Mouse (Mus musculus) midbrain, embryonic 11.5 days (tissue): ENCODE results near the gene Tceal1. TPM values are rescaled to one million over a fixed set of nuclear protein-coding genes. Genes with fewer than 3 reads are reported as not detected.
A peak's percentile ranks its signal among the peaks of the same experiment; 100 is the strongest.
"Not testable (repeated sequence)": the region's sequence is repeated elsewhere in the genome, so short reads cannot be mapped to it uniquely, and the experiment has no call there.

Experiments used
- ATAC-seq: fragments of 200-750 bp; cut with Nextera tagmentation; 2 replicates; pipeline ENCODE4 v1.8.0; 2017; ENCODE audit warnings: moderate TSS enrichment, moderate library complexity; ENCODE audit not compliant: low FRiP score
- DNase-seq: peaks from one replicate; pipeline ENCODE4 v3.0.0; 2015; ENCODE audit warnings: low spot score; ENCODE audit errors: missing footprints
- H3K27ac ChIP-seq: fragments of 300-500 bp; sonication (generic); 2 replicates; pipeline ENCODE4 v1.5.1; 2014; ENCODE audit warnings: low read depth, low read length
- H3K27me3 ChIP-seq: fragments of 300-500 bp; sonication (generic); 2 replicates; pipeline ENCODE4 v1.6.1; 2014; ENCODE audit warnings: mild to moderate bottlenecking, low read length, moderate library complexity, mixed read lengths; ENCODE audit not compliant: control insufficient read depth, insufficient read depth
- H3K36me3 ChIP-seq: fragments of 300-500 bp; sonication (generic); 2 replicates; pipeline ENCODE4 v1.6.1; 2014; ENCODE audit warnings: mild to moderate bottlenecking, low read length, moderate library complexity, mixed read lengths; ENCODE audit not compliant: control insufficient read depth, insufficient read depth
- H3K4me1 ChIP-seq: fragments of 300-500 bp; sonication (generic); 2 replicates; pipeline ENCODE4 v1.6.1; 2014; ENCODE audit warnings: low read length; ENCODE audit not compliant: control insufficient read depth, insufficient read depth
- H3K4me2 ChIP-seq: fragments of 300-500 bp; sonication (generic); 2 replicates; pipeline ENCODE4 v1.6.1; 2014; ENCODE audit warnings: mild to moderate bottlenecking, moderate library complexity
- H3K4me3 ChIP-seq: fragments of 300-500 bp; sonication (generic); 2 replicates; pipeline ENCODE4 v1.5.1; 2014; ENCODE audit warnings: low read depth, low read length
- H3K9ac ChIP-seq: fragments of 300-500 bp; sonication (generic); 2 replicates; pipeline ENCODE4 v1.6.1; 2014; ENCODE audit warnings: low read length
- H3K9me3 ChIP-seq: fragments of 300-500 bp; sonication (generic); 2 replicates; pipeline ENCODE4 v1.6.1; 2016; ENCODE audit warnings: low read length; ENCODE audit not compliant: control insufficient read depth
- WGBS: fragments of 180-500 bp; shearing (Covaris S2); extraction: QIAGEN DNeasy Blood & Tissue Kit; methylation state at CpG from one replicate; pipeline ENCODE4 v1.1.7; 2014; 5-methylcytosine and 5-hydroxymethylcytosine counted together
- polyA plus RNA-seq: library from polyadenylated mRNA; unstranded; fragments of >200 nt; fragmentation: Nextera tagmentation; extraction: Ambion mirVana; gene quantifications from 2 replicates; pipeline ENCODE4 v1.2.1, GENCODE M21; 2014

The Tceal1 gene
- polyA plus RNA-seq: 11.4 and 14.5 TPM in 2 replicates

DNA sequence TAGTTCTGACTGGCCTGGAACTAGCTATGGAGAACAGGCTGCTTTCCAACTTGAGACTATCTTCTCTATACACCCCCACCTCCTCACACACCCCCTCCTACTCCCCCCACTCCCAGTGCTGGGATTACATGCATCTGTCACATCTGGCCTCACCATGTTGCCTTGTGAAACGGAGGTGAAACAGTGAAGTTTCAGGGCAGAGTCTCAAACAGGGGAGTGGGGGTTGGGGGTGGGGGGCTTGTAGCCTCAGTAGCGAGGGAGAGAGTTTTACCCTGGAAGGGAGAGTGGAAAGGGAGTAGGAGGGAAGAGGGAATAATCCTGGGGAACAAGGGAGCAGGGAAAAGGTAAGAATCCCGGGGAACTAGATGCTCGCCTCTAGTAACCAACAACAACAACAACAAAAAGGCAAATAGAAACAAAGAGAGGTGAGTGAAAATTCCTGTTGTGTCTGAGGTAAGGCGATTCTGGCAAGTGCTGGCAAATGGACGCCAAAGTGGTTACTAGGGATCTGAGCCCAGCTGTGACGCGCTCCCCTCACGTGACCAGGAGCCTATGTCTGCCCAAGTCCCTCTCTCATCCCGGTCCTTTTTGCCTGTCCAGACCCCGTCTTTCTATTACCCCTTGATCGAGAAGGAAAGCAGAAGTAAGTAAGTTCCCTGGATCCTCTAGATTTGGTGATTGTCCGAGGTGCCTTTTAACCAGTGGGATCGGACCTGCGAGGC, at the start of gene Tceal1:
TSS of gene Tceal1 (plus strand) at position 537 of the 722 bp plus-strand sequence.
- DNase-seq (no peak), ATAC-seq (peak; percentile 92)
- no peaks in the 10 kb centered on the region for H3K36me3 ChIP-seq
- H3K9me3 ChIP-seq: no peaks in the 10 kb centered on the region
- H3K27me3 ChIP-seq: no peaks in the 10 kb centered on the region; the same call in 1 of the 2 replicates
- H3K9ac ChIP-seq: peak within 1 kb of the TSS; percentile 71
- no peaks in the 10 kb centered on the region for H3K4me1 ChIP-seq
- peak within 1 kb of the TSS; percentile 49 for H3K4me3 ChIP-seq
- peak within 1 kb of the TSS; percentile 53 for H3K4me2 ChIP-seq
- H3K27ac ChIP-seq: peak within 1 kb of the TSS; percentile 71
- 17% methylated on average over 15 of the region's 15 CpGs for WGBS

DNA sequence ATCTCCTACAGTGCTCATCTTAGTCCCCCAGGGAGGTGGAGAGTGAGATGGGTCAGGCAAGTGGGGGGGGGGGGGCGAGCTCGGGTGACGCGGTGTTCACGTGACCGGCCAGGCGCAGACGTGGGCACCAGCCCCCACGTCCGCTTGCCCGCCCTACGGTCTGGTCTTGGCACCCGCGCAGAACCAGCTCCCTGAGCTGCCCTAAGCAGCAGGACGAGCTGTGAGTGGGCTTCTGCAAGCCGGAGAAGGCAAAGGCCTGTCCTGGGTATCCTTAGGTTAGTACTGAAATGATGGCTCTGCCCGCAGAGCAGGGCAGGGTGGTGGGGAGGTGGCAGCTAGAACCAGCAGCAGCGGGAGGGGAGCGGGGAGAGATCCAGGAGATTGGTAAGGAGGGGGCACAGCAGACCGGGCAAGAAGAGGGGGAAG, 41.5 kb upstream of the Tceal1 start:
- no peaks in the 10 kb centered on the region; the same call in 1 of the 2 replicates for H3K27me3 ChIP-seq
- H3K9ac ChIP-seq: peak overlapping the region; percentile 60
- no peak overlapping the region for H3K27ac ChIP-seq
- ATAC-seq (peak; percentile 86), DNase-seq (no peak)
- 22% methylated on average over 19 of the region's 20 CpGs for WGBS
- no peaks in the 10 kb centered on the region for H3K36me3 ChIP-seq
- peak overlapping the region; percentile 45 for H3K4me3 ChIP-seq
- H3K9me3 ChIP-seq: no peaks in the 10 kb centered on the region
- peak overlapping the region; percentile 69 for H3K4me2 ChIP-seq
- no peaks in the 10 kb centered on the region for H3K4me1 ChIP-seq

DNA sequence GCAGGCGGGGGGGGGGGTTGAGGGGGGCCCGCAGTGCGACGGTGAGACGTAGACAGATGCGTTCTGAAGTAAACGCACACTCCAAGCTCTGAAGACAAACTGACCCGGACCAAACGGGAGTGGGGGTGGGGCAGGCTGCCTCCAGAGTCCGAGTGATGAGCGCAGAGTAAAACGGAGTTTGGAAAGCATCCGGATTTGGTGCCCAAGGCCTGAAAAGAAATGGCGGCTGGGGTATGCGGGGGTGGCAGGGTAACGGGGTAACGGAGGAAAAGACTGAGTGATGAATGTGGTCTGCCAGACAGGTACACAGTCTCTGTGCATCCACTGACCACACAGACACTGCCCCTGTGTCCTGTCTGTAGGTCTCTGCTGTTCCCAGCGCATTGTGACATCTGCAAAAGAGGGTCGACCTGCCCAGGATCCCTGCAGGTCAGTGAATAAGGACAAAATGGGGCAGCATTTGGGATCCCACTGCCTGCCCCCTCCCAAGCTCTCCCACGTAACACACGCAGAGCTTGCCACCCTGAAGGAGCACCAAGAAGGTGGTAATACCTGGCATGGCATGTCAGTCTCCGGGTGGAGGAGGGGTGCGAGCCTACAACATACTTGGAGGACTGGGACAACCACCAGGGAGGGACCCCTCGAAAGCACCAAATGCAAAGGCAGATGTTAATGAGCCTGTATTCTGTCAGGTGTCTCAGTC, 40.9 kb upstream of the Tceal1 start:
- H3K4me3 ChIP-seq: peak overlapping the region; percentile 45
- not testable (repeated sequence) for H3K4me1 ChIP-seq, H3K36me3 ChIP-seq, H3K9me3 ChIP-seq, H3K27me3 ChIP-seq, H3K27ac ChIP-seq
- H3K4me2 ChIP-seq: peak overlapping the region; percentile 69
- ATAC-seq (peak; percentile 75), DNase-seq (peak; percentile 92)
- WGBS: 19% methylated on average over 20 of the region's 24 CpGs
- H3K9ac ChIP-seq: peak overlapping the region; percentile 60

DNA sequence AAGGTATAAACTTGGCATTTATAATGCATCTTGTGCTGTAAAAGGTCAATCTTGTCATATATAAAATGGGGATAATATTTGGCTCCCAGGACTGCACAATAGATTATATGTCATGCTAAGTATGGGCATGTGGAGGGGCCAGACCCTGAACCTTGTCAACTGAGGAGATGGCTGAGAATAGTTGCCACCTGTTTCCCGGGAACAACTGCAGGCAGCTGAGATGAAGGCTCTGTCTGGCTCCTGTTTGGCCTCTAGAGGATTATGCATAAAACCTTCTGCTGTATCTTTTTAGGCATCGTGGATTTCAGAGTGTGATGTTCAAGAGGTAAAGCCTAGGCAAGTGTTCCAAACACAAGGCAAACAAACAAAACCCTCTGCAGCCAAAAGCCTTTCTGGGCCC, 39.0 kb upstream of the Tceal1 start:
- H3K4me2 ChIP-seq: no peak overlapping the region
- no peak for ATAC-seq
- DNase-seq: no peak
- no peaks in the 10 kb centered on the region; the same call in 1 of the 2 replicates for H3K27me3 ChIP-seq
- no peak overlapping the region for H3K4me3 ChIP-seq
- no peaks in the 10 kb centered on the region for H3K36me3 ChIP-seq
- no peak overlapping the region for H3K27ac ChIP-seq
- H3K9ac ChIP-seq: no peak overlapping the region
- 59% methylated on average over 2 of the region's 2 CpGs for WGBS
- H3K9me3 ChIP-seq: no peaks in the 10 kb centered on the region
- H3K4me1 ChIP-seq: no peaks in the 10 kb centered on the region

DNA sequence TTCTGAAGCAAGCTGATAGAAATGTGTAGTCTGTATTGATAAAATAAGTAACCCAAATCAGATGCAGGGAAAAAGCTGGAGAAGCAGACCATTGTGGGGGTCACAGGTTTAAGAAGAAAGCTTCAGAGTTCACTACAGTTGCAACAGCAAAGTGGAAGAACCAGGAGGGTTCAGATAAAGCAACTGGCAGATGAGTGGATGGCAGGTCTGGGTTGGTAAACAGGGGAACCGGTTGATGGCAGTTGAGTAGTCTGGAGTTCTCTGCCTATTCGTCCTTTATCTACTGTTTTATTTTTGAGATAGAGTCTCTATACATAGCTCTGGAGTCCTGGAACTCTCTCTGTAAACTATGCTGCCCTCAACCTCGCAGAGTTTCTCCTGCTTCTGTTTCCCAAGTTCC, 26.8 kb upstream of the Tceal1 start:
- Histone ChIP-seq H3K4me2 (no peak overlapping the region), H3K4me3 (no peak overlapping the region), H3K9ac (no peak overlapping the region), H3K4me1 (no peaks in the 10 kb centered on the region), H3K27me3 (no peaks in the 10 kb centered on the region), H3K27ac (no peak overlapping the region), H3K36me3 (no peaks in the 10 kb centered on the region), H3K9me3 (no peaks in the 10 kb centered on the region)
- no peak for ATAC-seq
- 72% methylated on average over 3 of the region's 3 CpGs for WGBS
- DNase-seq: no peak

DNA sequence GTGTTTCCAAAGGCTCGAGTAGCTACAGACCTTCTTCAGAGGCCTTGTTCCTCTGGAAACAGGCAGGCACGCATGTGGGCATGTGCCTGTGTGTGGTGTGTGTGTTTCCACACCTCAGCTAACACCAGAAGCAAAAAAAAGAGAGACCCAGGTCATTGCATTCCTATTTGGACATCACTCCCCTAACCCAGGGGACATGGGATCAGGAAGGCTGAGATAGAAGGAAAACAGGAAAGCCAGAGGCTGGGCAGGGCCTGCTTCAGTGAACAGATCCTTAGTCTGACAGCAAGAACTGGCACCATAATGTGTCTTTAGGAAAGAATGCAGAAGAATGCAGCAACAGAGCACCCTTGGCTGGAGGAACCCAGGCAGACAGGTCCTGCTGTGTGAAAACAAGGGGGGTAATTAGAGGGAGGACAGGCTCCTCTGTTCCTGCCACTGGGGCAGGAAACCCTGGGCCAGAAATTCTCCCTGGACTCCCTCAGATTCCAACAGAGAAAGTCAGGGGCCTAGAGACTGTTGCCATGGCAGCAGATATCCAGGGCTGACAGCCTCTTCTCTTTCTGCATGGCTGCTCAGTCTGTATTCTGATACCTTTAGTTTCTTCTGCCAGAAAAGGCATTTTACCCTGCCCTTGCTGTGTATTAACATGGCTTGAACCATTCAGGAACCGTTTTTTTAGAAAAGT, 16.0 kb upstream of the Tceal1 start:
- not testable (repeated sequence) for H3K9ac ChIP-seq, H3K4me3 ChIP-seq, H3K9me3 ChIP-seq, H3K27me3 ChIP-seq, H3K27ac ChIP-seq, H3K36me3 ChIP-seq, H3K4me2 ChIP-seq, H3K4me1 ChIP-seq
- 15% methylated on average over 3 of the region's 3 CpGs for WGBS
- peak; percentile 93 for ATAC-seq
- DNase-seq: peak; percentile 83

DNA sequence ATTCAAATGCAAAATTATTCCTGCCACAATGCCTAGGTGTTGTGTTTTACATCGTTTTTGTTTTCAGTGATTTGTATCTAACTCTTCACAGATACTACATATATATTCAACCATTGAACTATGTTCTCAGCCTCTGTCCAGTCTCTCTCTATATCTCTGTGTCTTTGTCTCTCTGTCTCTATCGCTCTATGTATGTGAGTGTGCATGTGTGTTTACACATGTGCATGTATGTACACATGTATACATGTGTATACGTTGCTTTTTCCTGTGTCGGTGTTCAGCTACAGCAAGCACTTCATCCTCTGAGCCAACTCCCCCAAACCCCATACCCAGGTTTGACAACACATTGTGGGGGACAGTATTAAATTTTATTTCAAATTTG, 15.5 kb upstream of the Tceal1 start:
- 63% methylated on average over 4 of the region's 4 CpGs for WGBS
- H3K9ac ChIP-seq: no peak overlapping the region
- H3K4me2 ChIP-seq: no peak overlapping the region
- peaks cover 2% of the 10 kb centered on the region; the same call in 1 of the 2 replicates for H3K4me1 ChIP-seq
- H3K36me3 ChIP-seq: no peaks in the 10 kb centered on the region
- H3K27ac ChIP-seq: no peak overlapping the region
- H3K4me3 ChIP-seq: no peak overlapping the region
- no peak for DNase-seq
- H3K9me3 ChIP-seq: no peaks in the 10 kb centered on the region
- no peaks in the 10 kb centered on the region for H3K27me3 ChIP-seq
- peak; percentile 63; the same call in 1 of the 2 replicates for ATAC-seq

DNA sequence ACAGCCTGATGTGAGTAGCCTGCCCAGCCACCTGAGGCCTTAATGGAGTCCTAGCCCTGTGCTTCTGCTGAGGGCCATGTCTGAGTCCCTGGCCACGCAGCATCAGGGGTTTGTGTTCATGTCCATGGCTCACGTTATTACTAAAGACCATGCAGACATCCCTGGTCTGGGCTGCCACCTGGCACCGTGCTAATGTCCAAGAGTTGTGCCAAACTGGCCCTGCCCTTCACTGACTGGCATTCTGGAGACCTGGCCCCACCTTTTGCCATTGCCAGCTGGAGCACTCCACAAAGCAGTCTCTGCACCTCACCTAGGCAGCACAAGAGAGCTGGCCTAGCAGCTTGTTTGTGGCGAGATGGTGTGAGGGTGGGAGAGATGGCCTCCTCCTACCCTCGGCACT, 14.6 kb upstream of the Tceal1 start:
- Histone ChIP-seq H3K4me3 (no peak overlapping the region), H3K4me1 (peaks cover 2% of the 10 kb centered on the region; the same call in 1 of the 2 replicates), H3K36me3 (no peaks in the 10 kb centered on the region), H3K27me3 (no peaks in the 10 kb centered on the region), H3K9ac (no peak overlapping the region), H3K9me3 (no peaks in the 10 kb centered on the region), H3K4me2 (no peak overlapping the region), H3K27ac (no peak overlapping the region)
- ATAC-seq (0 out of 2 replicates have a peak, but pooled peaks have one; percentile 16), DNase-seq (no peak)
- 76% methylated on average over 5 of the region's 5 CpGs for WGBS
